Comparison of ENCODE assay signal across 7 mouse cellular contexts in genomic region chr5:135286185-135286584, GRCm38 (mm10). TPM values are rescaled to one million over a fixed set of nuclear protein-coding genes. Genes with fewer than 3 reads are reported as not detected.
DNase-seq lines count a peak whose midpoint lies in the region; ATAC-seq and TF ChIP-seq lines count a peak whose summit lies in the region.

No protein-coding gene starts in this region.

- H3K9ac ChIP-seq in midbrain, postnatal 0 days (replicated peaks; ENCODE audit: low read length, poor library complexity, severe bottlenecking): no peak overlapping the region

- peak; percentile 34; the same call in 1 of the 2 replicates for ATAC-seq in midbrain, postnatal 0 days (ENCODE audit: low FRiP score)

- peaks cover 8% of the 10 kb centered on the region for H3K4me1 ChIP-seq in limb, embryonic 10.5 days
- no peaks in the 10 kb centered on the region for H3K4me1 ChIP-seq in midbrain, postnatal 0 days (ENCODE audit: insufficient read depth, low read length)

- no peaks in the 10 kb centered on the region for H3K27me3 ChIP-seq in limb, embryonic 10.5 days (ENCODE audit: low read depth, poor library complexity, severe bottlenecking)
- H3K27me3 ChIP-seq in midbrain, postnatal 0 days (ENCODE audit: insufficient read depth, low read length): no peaks in the 10 kb centered on the region; the same call in 1 of the 2 replicates

- no peak overlapping the region for H3K27ac ChIP-seq in limb, embryonic 10.5 days
- H3K27ac ChIP-seq in midbrain, postnatal 0 days (ENCODE audit: low read depth, low read length): no peak overlapping the region

- H3K4me2 ChIP-seq in midbrain, postnatal 0 days (ENCODE audit: low read depth, low read length, poor library complexity, severe bottlenecking): no peak overlapping the region

- H3K9me3 ChIP-seq in limb, embryonic 10.5 days (replicated peaks): no peaks in the 10 kb centered on the region
- no peaks in the 10 kb centered on the region for H3K9me3 ChIP-seq in midbrain, postnatal 0 days (ENCODE audit: low read length)

- H3K4me3 ChIP-seq in limb, embryonic 10.5 days: no peak overlapping the region
- no peak overlapping the region for H3K4me3 ChIP-seq in midbrain, postnatal 0 days (ENCODE audit: low read depth, low read length)

- DNase-seq in adrenal gland, adult 2 months: peak; percentile 84
- DNase-seq in embryo, embryonic 10.5 days (ENCODE audit: low spot score): peak; percentile 90
- DNase-seq in gastrocnemius, postnatal 4 days (ENCODE audit: low spot score in 2 of 2): peak; percentile 72 to 81
- DNase-seq in kidney, adult 18-20 months: peak; percentile 76
- DNase-seq in limb, embryonic 10.5 days (ENCODE audit: low spot score): peak; percentile 85
- DNase-seq in midbrain, postnatal 0 days (ENCODE audit: low spot score): peak; percentile 82
- peak; percentile 32 to 63 for DNase-seq in spleen, postnatal 14 days (ENCODE audit: low spot score in 2 of 2)

- 1% methylated on average over 6 of the region's 6 CpGs for WGBS in limb, embryonic 10.5 days
- WGBS in midbrain, postnatal 0 days: 3% methylated on average over 6 of the region's 6 CpGs

- TF ChIP-seq CTCF in midbrain, postnatal 0 days (IDR thresholded peaks at IDR 0.05): peak; percentile 89

- no peaks in the 10 kb centered on the region for H3K36me3 ChIP-seq in limb, embryonic 10.5 days
- no peaks in the 10 kb centered on the region for H3K36me3 ChIP-seq in midbrain, postnatal 0 days (ENCODE audit: insufficient read depth, low read length)

RNA-seq across cellular contexts. Expression of gene Fzd9, which starts 35.2 kb away (rescaled TPM):
- total RNA-seq in adrenal gland, adult 2 months (2021): 10 to 100 TPM in 1 of 2 experiments, 1 to 10 TPM in 1; 2.0 to 10.6 TPM
- polyA plus RNA-seq in adrenal gland, adult 2 months (2012; rRNA removed): 9.6 and 14.0 TPM in 2 replicates
- 10 to 100 TPM; 16.0 to 20.2 TPM for total RNA-seq in gastrocnemius, postnatal 4 days (2021)
- polyA plus RNA-seq in limb, embryonic 10.5 days (2016; fragmentation: Nextera tagmentation; extraction: Ambion mirVana): 0.25 and 1.7 TPM in 2 replicates
- 25.9 and 38.7 TPM in 2 replicates for total RNA-seq in midbrain, postnatal 0 days (2014; rRNA removed)
- 14.6 and 14.9 TPM in 2 replicates for polyA plus RNA-seq in midbrain, postnatal 0 days (2015; fragmentation: Nextera tagmentation; extraction: Ambion mirVana)
